ENCODE assay signal across 15 mouse cellular contexts in the genomic region with DNA sequence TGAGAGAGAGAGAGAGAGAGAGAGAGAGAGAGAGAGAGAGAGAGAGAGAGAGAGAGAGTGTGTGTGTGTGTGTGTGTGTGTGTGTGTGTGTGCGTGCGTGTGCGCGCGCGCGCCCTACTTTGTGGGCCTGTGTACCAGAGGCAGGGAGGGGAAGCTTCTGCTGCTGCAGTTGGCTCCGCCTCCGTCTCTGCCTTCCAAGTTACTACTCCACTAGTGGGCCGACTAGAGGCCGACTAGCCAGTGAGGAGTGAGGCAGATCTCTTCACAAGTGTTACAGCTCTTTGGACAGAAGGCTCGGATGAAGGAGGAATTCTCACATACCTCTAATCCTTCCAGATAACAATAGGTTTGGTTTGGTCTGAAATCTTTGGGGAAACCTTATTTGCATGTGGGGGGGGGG. TPM values are rescaled to one million over a fixed set of nuclear protein-coding genes. Genes with fewer than 3 reads are reported as not detected.
DNase-seq lines count a peak whose midpoint lies in the region.
"Had no signal": no experiment of that assay in that cellular context is flagged by ENCODE, and none has a peak within 500 bp of the region (broad histone marks: within the 10 kb centered on the region; RNA-seq: fewer than 3 reads in every experiment).

No protein-coding gene starts in this region.

- peak; percentile 40 to 63 for DNase-seq in kidney, postnatal 25 days
- DNase-seq in kidney, adult 11 months = no peak
- DNase-seq in retina, postnatal 1 day = peak; percentile 30
- DNase-seq in retina, embryonic 14.5 days (ENCODE audit: low spot score) = no peak
- DNase-seq in R1 (ENCODE audit: low read depth, low spot score) = peak; percentile 86
- no peak for DNase-seq in left cerebral cortex, adult 18-20 months (ENCODE audit: low spot score in 2 of 2)
- DNase-seq in gastrocnemius, adult 18-20 months (ENCODE audit: low spot score) = no peak
- DNase-seq: adrenal gland, adult 8-10 months; cerebellum, adult 11 months; cerebellum, adult 8-10 months; cerebellum, postnatal 14 days; forebrain, postnatal 0 days; gastrocnemius, postnatal 36 days; heart, postnatal 36 days had no signal

RNA-seq across cellular contexts. Expression of a gene that starts 4.5 kb away (rescaled TPM):
- 100 to 1,000 TPM; 186 to 205 TPM for total RNA-seq in left cerebral cortex, adult 18-20 months (2021)
- 100 to 1,000 TPM; 336 to 346 TPM for total RNA-seq in gastrocnemius, adult 18-20 months (2021)

RNA-seq across cellular contexts. Expression of a gene that starts 4.6 kb away (rescaled TPM):
- total RNA-seq in left cerebral cortex, adult 18-20 months (2021) = 10 to 100 TPM; 28.4 to 31.7 TPM
- total RNA-seq in gastrocnemius, adult 18-20 months (2021) = 1 to 10 TPM; 5.6 to 7.2 TPM

RNA-seq across cellular contexts. Expression of a gene that starts 10.8 kb away (rescaled TPM):
- total RNA-seq in left cerebral cortex, adult 18-20 months (2021) = not detected
- not detected for total RNA-seq in gastrocnemius, adult 18-20 months (2021)
- total RNA-seq: adrenal gland, adult 8-10 months; gastrocnemius, adult 8-10 months; gastrocnemius, postnatal 36 days; heart, postnatal 36 days had no signal

RNA-seq across cellular contexts. Expression of a gene that starts 17.5 kb away (rescaled TPM):
- total RNA-seq in left cerebral cortex, adult 18-20 months (2021) = 1 to 10 TPM; 4.3 to 5.4 TPM
- 1 to 10 TPM; 1.7 to 3.4 TPM for total RNA-seq in gastrocnemius, adult 18-20 months (2021)

RNA-seq across cellular contexts. Expression of a gene that starts 18.9 kb away (rescaled TPM):
- total RNA-seq in left cerebral cortex, adult 18-20 months (2021) = 1 to 10 TPM; 1.4 to 1.8 TPM
- under 1 TPM; 0.59 to 0.73 TPM for total RNA-seq in gastrocnemius, adult 18-20 months (2021)

Comparison
In these comparisons a context has a peak if more than half of its experiments do, and no peak if none do; other contexts are left out.
1. DNase-seq: peak in kidney, postnatal 25 days (2 of 2), retina, postnatal 1 day (single experiment) and R1 (single experiment); none in kidney, adult 11 months (single experiment), retina, embryonic 14.5 days (single experiment), left cerebral cortex, adult 18-20 months (0 of 2) and gastrocnemius, adult 18-20 months (single experiment).